Mouse (Mus musculus) CH12.LX (cell line): Measurements from ENCODE around the gene Runx3. TPM values are rescaled to one million over a fixed set of nuclear protein-coding genes. Genes with fewer than 3 reads are reported as not detected.

Experiments used
- DNase-seq: peaks from one replicate; pipeline ENCODE4 v3.0.0-alpha.2; 2013; ENCODE audit errors: extremely low read depth
- H3K27ac ChIP-seq: 2 replicates; pipeline ENCODE4 v1.5.1; 2012; ENCODE audit warnings: low read depth, mild to moderate bottlenecking, control low read depth, moderate library complexity; ENCODE audit not compliant: insufficient read depth
- H3K27me3 ChIP-seq: replicated peaks from 2 replicates; pipeline ENCODE3; 2012; ENCODE audit warnings: inconsistent platforms
- H3K36me3 ChIP-seq, 2 experiments: replicated peaks in 1 of 2; 2 replicates each; pipeline versions ENCODE3 to v1.6.1; 2012; ENCODE audit warnings: inconsistent platforms in 1 of 2, low read length in 1 of 2, mild to moderate bottlenecking in 1 of 2, mixed read lengths in 1 of 2, moderate library complexity in 1 of 2; ENCODE audit not compliant: control insufficient read depth in 1 of 2, insufficient read depth in 1 of 2
- H3K4me1 ChIP-seq, 2 experiments: 2 replicates each; pipeline ENCODE4 v1.6.1; 2012; ENCODE audit warnings: inconsistent platforms in 1 of 2, moderate library complexity in 1 of 2; ENCODE audit not compliant: insufficient read depth in 2 of 2, control insufficient read depth in 1 of 2
- H3K4me2 ChIP-seq: 2 replicates; pipeline ENCODE4 v1.6.1; 2012; ENCODE audit warnings: low read depth, mild to moderate bottlenecking, control low read depth; ENCODE audit not compliant: poor library complexity, insufficient read depth, severe bottlenecking
- H3K4me3 ChIP-seq, 3 experiments: fragments of 150-350 bp in 1 of 3; sonication (generic) in 1 of 3; replicated peaks in 1 of 3; 2 replicates each; pipeline versions ENCODE3 to v1.5.1; 2011 to 2012; ENCODE audit warnings: low read depth in 2 of 3, low read length in 2 of 3, mild to moderate bottlenecking in 2 of 3, moderate library complexity in 2 of 3, control low read depth in 1 of 3, improper control_type of control experiment in 1 of 3, inconsistent platforms in 1 of 3, mixed read lengths in 1 of 3; ENCODE audit not compliant: poor library complexity in 1 of 3
- H3K79me2 ChIP-seq: replicated peaks from 2 replicates; pipeline ENCODE4 v1.6.1; 2012; ENCODE audit warnings: mild to moderate bottlenecking, moderate library complexity; ENCODE audit not compliant: control insufficient read depth, poor library complexity, insufficient read depth, severe bottlenecking; ENCODE audit errors: extremely low read depth
- H3K9ac ChIP-seq: 2 replicates; pipeline ENCODE4 v1.6.1; 2012; ENCODE audit warnings: low read depth, mild to moderate bottlenecking, control low read depth, moderate library complexity; ENCODE audit not compliant: insufficient read depth
- H3K9me3 ChIP-seq: replicated peaks from 2 replicates; pipeline ENCODE3; 2012; ENCODE audit warnings: low read length, inconsistent platforms, mixed read lengths
- BHLHE40 ChIP-seq: IDR thresholded peaks from 2 replicates; pipeline ENCODE4 v1.6.1; 2011; ENCODE audit warnings: mild to moderate bottlenecking, low read depth, low read length, improper control_type of control experiment
- CHD1 ChIP-seq: IDR thresholded peaks from 2 replicates; pipeline ENCODE4 v1.6.1; 2012; ENCODE audit warnings: low read depth, low read length, improper control_type of control experiment, inconsistent platforms
- CHD2 ChIP-seq: IDR thresholded peaks from 2 replicates; pipeline ENCODE4 v1.6.1; 2011; ENCODE audit warnings: low read length, improper control_type of control experiment
- E2F4 ChIP-seq: IDR thresholded peaks from 2 replicates; pipeline ENCODE4 v1.6.1; 2011; ENCODE audit warnings: low read depth, low read length, improper control_type of control experiment; ENCODE audit not compliant: insufficient replicate concordance
- ELF1 ChIP-seq: IDR thresholded peaks from 2 replicates; pipeline ENCODE4 v1.6.1; 2014; ENCODE audit warnings: low read depth, mild to moderate bottlenecking, inconsistent platforms, low read length, improper control_type of control experiment
- ETS1 ChIP-seq: conservative IDR thresholded peaks from 2 replicates; pipeline ENCODE4 v1.6.1; 2012; ENCODE audit warnings: low read depth, mild to moderate bottlenecking, inconsistent platforms, low read length, improper control_type of control experiment, moderate library complexity
- HCFC1 ChIP-seq: IDR thresholded peaks from 2 replicates; pipeline ENCODE4 v1.6.1; 2012; ENCODE audit warnings: low read depth, mild to moderate bottlenecking, inconsistent platforms, low read length, improper control_type of control experiment
- KAT2A ChIP-seq: IDR thresholded peaks from 2 replicates; pipeline ENCODE4 v1.6.1; 2012; ENCODE audit warnings: low read length, improper control_type of control experiment, inconsistent platforms; ENCODE audit not compliant: insufficient replicate concordance
- MAFK ChIP-seq: IDR thresholded peaks from 2 replicates; pipeline ENCODE4 v1.6.1; 2011; ENCODE audit warnings: low read length, improper control_type of control experiment; ENCODE audit not compliant: insufficient replicate concordance
- MAZ ChIP-seq: IDR thresholded peaks from 2 replicates; pipeline ENCODE4 v1.6.1; 2012; ENCODE audit warnings: low read depth, mild to moderate bottlenecking, inconsistent platforms, low read length, improper control_type of control experiment, moderate library complexity
- NRF1 ChIP-seq: IDR thresholded peaks from 2 replicates; pipeline ENCODE4 v1.6.1; 2014; ENCODE audit warnings: low read depth, mild to moderate bottlenecking, inconsistent platforms, low read length, improper control_type of control experiment, moderate library complexity
- POLR2A ChIP-seq: IDR thresholded peaks from 2 replicates; pipeline ENCODE4 v1.6.1; 2011; ENCODE audit warnings: low read depth, mild to moderate bottlenecking, improper control_type of control experiment, low read length
- POLR2AphosphoS2 ChIP-seq: IDR thresholded peaks from 2 replicates; pipeline ENCODE4 v1.6.1; 2011; ENCODE audit warnings: low read depth, low read length, improper control_type of control experiment
- SIN3A ChIP-seq: IDR thresholded peaks from 2 replicates; pipeline ENCODE4 v1.6.1; 2012; ENCODE audit warnings: low read length, improper control_type of control experiment, inconsistent platforms
- TBP ChIP-seq: conservative IDR thresholded peaks from 2 replicates; pipeline ENCODE4 v1.6.1; 2011; ENCODE audit warnings: low read depth, low read length, improper control_type of control experiment
- UBTF ChIP-seq: IDR thresholded peaks from 2 replicates; pipeline ENCODE4 v1.6.1; 2012; ENCODE audit warnings: low read depth, mild to moderate bottlenecking, inconsistent platforms, low read length, improper control_type of control experiment, moderate library complexity
- USF1 ChIP-seq: IDR thresholded peaks from 2 replicates; pipeline ENCODE4 v1.6.1; 2014; ENCODE audit warnings: low read depth, mild to moderate bottlenecking, inconsistent platforms, low read length, improper control_type of control experiment
- ZKSCAN1 ChIP-seq: IDR thresholded peaks from 2 replicates; pipeline ENCODE4 v1.6.1; 2012; ENCODE audit warnings: low read depth, inconsistent platforms, low read length, improper control_type of control experiment, borderline replicate concordance
- dilution Hi-C: fragments of 300-500 bp; cut with MboI; formaldehyde crosslinking; loops from 2 replicates; pipeline ENCODE4 v1.14.3; 2020; ENCODE audit warnings: low sequenced_read_pairs; ENCODE audit not compliant: extremely low pct_unique_long_range_greater_than_20kb, extremely low pct_ligation_motif_present
- in situ Hi-C: fragments of 300-500 bp; cut with MboI; formaldehyde crosslinking; loops from 3 replicates; pipeline ENCODE4 v1.14.3; 2019; ENCODE audit warnings: low sequenced_read_pairs, low pct_ligation_motif_present, low pct_unique_long_range_greater_than_20kb, mixed read lengths
- polyA plus RNA-seq: library from polyadenylated mRNA; unstranded; fragments of >175 nt; gene quantifications from 2 replicates; pipeline ENCODE4 v1.2.1, GENCODE M21; 2012; ENCODE audit warnings: low read depth; ENCODE audit not compliant: insufficient read length
- total RNA-seq, 2 experiments: library from RNA; depleted of rRNA; stranded (reverse); fragments of 300-350 nt in 1 of 2; fragments of >200 nt in 1 of 2; gene quantifications; 2 replicates each; pipeline ENCODE4 v1.2.3; 2012 to 2014

Gene Runx3
- total and polyA plus RNA-seq, 3 experiments = 5.0 to 61.1 (median 19.7) TPM

GRCm38 (mm10) chr4:135192841-135193240 lies 72.4 kb downstream of the Runx3 start:
- Histone ChIP-seq H3K4me3 (no peak overlapping the region), H3K4me1 (peaks cover 21 to 30% of the 10 kb centered on the region in 2 experiments), H3K4me2 (no peak overlapping the region), H3K9me3 (peaks cover 13% of the 10 kb centered on the region), H3K36me3 (no peaks in the 10 kb centered on the region), H3K79me2 (no peaks in the 10 kb centered on the region), H3K9ac (no peak overlapping the region)
- in situ Hi-C loops (no loop called here), dilution Hi-C loops (no loop called here)
- no peak for TF ChIP-seq SIN3A
- no peak for TF ChIP-seq MAZ
- TF ChIP-seq CHD1 = no peak
- TF ChIP-seq TBP = no peak
- TF ChIP-seq CHD2 = no peak
- no peak for TF ChIP-seq MAFK
- TF ChIP-seq POLR2A = no peak
- no peak for TF ChIP-seq POLR2AphosphoS2
- TF ChIP-seq ETS1 = no peak
- no peak for TF ChIP-seq HCFC1
- no peak for TF ChIP-seq BHLHE40
- TF ChIP-seq KAT2A = no peak
- no peak for TF ChIP-seq USF1
- TF ChIP-seq, all 38 proteins: peak for 0
- Histone ChIP-seq H3K27ac (no peak overlapping the region), H3K27me3 (no peaks in the 10 kb centered on the region)
- DNase-seq = no peak

- no peaks in the 10 kb centered on the region for H3K79me2 ChIP-seq
- no peak for DNase-seq
- TF ChIP-seq ZKSCAN1 (no peak), BHLHE40 (no peak), SIN3A (no peak)
- H3K9ac ChIP-seq = no peak overlapping the region
- no peak overlapping the region for H3K27ac ChIP-seq
- in situ Hi-C loops = no loop called here
- peaks cover 15 to 35% of the 10 kb centered on the region in 2 experiments for H3K4me1 ChIP-seq
- no peaks in the 10 kb centered on the region for H3K36me3 ChIP-seq
- H3K4me3 ChIP-seq = no peak overlapping the region
- H3K9me3 ChIP-seq = peaks cover 16% of the 10 kb centered on the region
- H3K4me2 ChIP-seq = no peak overlapping the region
- dilution Hi-C loops = no loop called here
- H3K27me3 ChIP-seq = no peaks in the 10 kb centered on the region
Measured at GRCm38 (mm10) chr4:135197857-135198256, 77.4 kb downstream of the Runx3 start.

GRCm38 (mm10) chr4:135201771-135202170 lies 81.3 kb downstream of the Runx3 start:
- Histone ChIP-seq H3K27ac (no peak overlapping the region), H3K4me2 (no peak overlapping the region), H3K27me3 (no peaks in the 10 kb centered on the region), H3K9me3 (peaks cover 4% of the 10 kb centered on the region), H3K9ac (no peak overlapping the region), H3K79me2 (no peaks in the 10 kb centered on the region), H3K4me3 (no peak overlapping the region), H3K36me3 (no peaks in the 10 kb centered on the region), H3K4me1 (peaks cover 25 to 48% of the 10 kb centered on the region in 2 experiments)
- no peak for DNase-seq
- dilution Hi-C loops = no loop called here
- in situ Hi-C loops = loop anchor here (10.0 kb wide), 1 partner anchor 257 kb away; no protein-coding TSS in a partner anchor
- TF ChIP-seq E2F4 (no peak), NRF1 (no peak), SIN3A (no peak), ETS1 (no peak), UBTF (no peak), ELF1 (no peak)
